Mouse (Mus musculus): ENCODE data around the gene C2cd4c. TPM values are rescaled to one million over a fixed set of nuclear protein-coding genes. Genes with fewer than 3 reads are reported as not detected.

C2cd4c gene
- polyA plus RNA-seq, 1 experiment from 2014 or later, result 0.70 TPM

- WGBS, result 13% methylated on average over 8 of the region's 8 CpGs
- Histone ChIP-seq H3K9me3 (ENCODE audit: control insufficient read depth, low read length) (no peaks in the 10 kb centered on the region), H3K4me2 (ENCODE audit: low read length) (no peak overlapping the region), H3K4me3 (ENCODE audit: low read length) (no peak overlapping the region), H3K27ac (ENCODE audit: low read depth, low read length) (no peak overlapping the region), H3K36me3 (ENCODE audit: control insufficient read depth, insufficient read depth, low read length) (no peaks in the 10 kb centered on the region), H3K9ac (ENCODE audit: low read depth, low read length) (no peak overlapping the region; the same call in 1 of the 2 replicates), H3K4me1 (ENCODE audit: control insufficient read depth, insufficient read depth, low read depth, low read length) (peaks cover 28% of the 10 kb centered on the region), H3K27me3 (replicated peaks; ENCODE audit: control insufficient read depth, insufficient read depth, low read length) (peaks cover 11% of the 10 kb centered on the region)
- ATAC-seq, result no peak
These were observed 2.0 kb upstream of the C2cd4c start for GRCm38 (mm10) chr10:79615860-79616259.

GRCm38 (mm10) chr10:79614305-79614643 is 449 bp upstream of the C2cd4c start:
- Histone ChIP-seq H3K4me2 (ENCODE audit: low read length) (peak overlapping the region; percentile 99), H3K27ac (ENCODE audit: low read depth, low read length) (no peak overlapping the region), H3K4me3 (ENCODE audit: low read length) (peak overlapping the region; percentile 69), H3K4me1 (ENCODE audit: control insufficient read depth, insufficient read depth, low read depth, low read length) (peaks cover 28% of the 10 kb centered on the region), H3K9me3 (ENCODE audit: control insufficient read depth, low read length) (no peaks in the 10 kb centered on the region), H3K27me3 (replicated peaks; ENCODE audit: control insufficient read depth, insufficient read depth, low read length) (peaks cover 11% of the 10 kb centered on the region), H3K9ac (ENCODE audit: low read depth, low read length) (no peak overlapping the region), H3K36me3 (ENCODE audit: control insufficient read depth, insufficient read depth, low read length) (no peaks in the 10 kb centered on the region)
- WGBS, result 82% methylated on average over 1 of the region's 1 CpGs
- ATAC-seq, result no peak

- peaks cover 28% of the 10 kb centered on the region for H3K4me1 ChIP-seq (ENCODE audit: control insufficient read depth, insufficient read depth, low read depth, low read length)
- WGBS, result 9% methylated on average over 48 of the region's 51 CpGs
- no peaks in the 10 kb centered on the region for H3K36me3 ChIP-seq (ENCODE audit: control insufficient read depth, insufficient read depth, low read length)
- peak overlapping the region; percentile 99 for H3K4me2 ChIP-seq (ENCODE audit: low read length)
- H3K27me3 ChIP-seq (replicated peaks; ENCODE audit: control insufficient read depth, insufficient read depth, low read length), result peaks cover 11% of the 10 kb centered on the region
- H3K4me3 ChIP-seq (ENCODE audit: low read length), result peak overlapping the region; percentile 69
- peak overlapping the region; percentile 48 for H3K9ac ChIP-seq (ENCODE audit: low read depth, low read length)
- H3K27ac ChIP-seq (ENCODE audit: low read depth, low read length), result no peak overlapping the region
- peak; percentile 3; the same call in 1 of the 2 replicates for ATAC-seq
- H3K9me3 ChIP-seq (ENCODE audit: control insufficient read depth, low read length), result no peaks in the 10 kb centered on the region
These were observed 1.4 kb downstream of the C2cd4c start for GRCm38 (mm10) chr10:79612192-79613135.

- H3K27ac ChIP-seq (ENCODE audit: low read depth, low read length), result no peak overlapping the region
- H3K27me3 ChIP-seq (replicated peaks; ENCODE audit: control insufficient read depth, insufficient read depth, low read length), result peaks cover 11% of the 10 kb centered on the region
- no peak overlapping the region for H3K9ac ChIP-seq (ENCODE audit: low read depth, low read length)
- no peak overlapping the region for H3K4me3 ChIP-seq (ENCODE audit: low read length)
- H3K4me2 ChIP-seq (ENCODE audit: low read length), result no peak overlapping the region; the same call in 1 of the 2 replicates
- ATAC-seq, result no peak
- peaks cover 28% of the 10 kb centered on the region for H3K4me1 ChIP-seq (ENCODE audit: control insufficient read depth, insufficient read depth, low read depth, low read length)
- no peaks in the 10 kb centered on the region for H3K9me3 ChIP-seq (ENCODE audit: control insufficient read depth, low read length)
- WGBS, result 19% methylated on average over 5 of the region's 5 CpGs
- H3K36me3 ChIP-seq (ENCODE audit: control insufficient read depth, insufficient read depth, low read length), result no peaks in the 10 kb centered on the region
These were observed 2.5 kb downstream of the C2cd4c start for GRCm38 (mm10) chr10:79611296-79611695.

GRCm38 (mm10) chr10:79609276-79609675 is 4.5 kb downstream of the C2cd4c start:
- no peak for ATAC-seq
- peaks cover 11% of the 10 kb centered on the region for H3K27me3 ChIP-seq (replicated peaks; ENCODE audit: control insufficient read depth, insufficient read depth, low read length)

GRCm38 (mm10) chr10:79607892-79608291 is 5.9 kb downstream of the C2cd4c start:
- H3K27me3 ChIP-seq (replicated peaks; ENCODE audit: control insufficient read depth, insufficient read depth, low read length), result peaks cover 8% of the 10 kb centered on the region
- no peak overlapping the region for H3K4me2 ChIP-seq (ENCODE audit: low read length)
- no peak overlapping the region for H3K27ac ChIP-seq (ENCODE audit: low read depth, low read length)
- ATAC-seq, result no peak
- H3K9me3 ChIP-seq (ENCODE audit: control insufficient read depth, low read length), result no peaks in the 10 kb centered on the region
- no peak overlapping the region for H3K9ac ChIP-seq (ENCODE audit: low read depth, low read length)
- H3K36me3 ChIP-seq (ENCODE audit: control insufficient read depth, insufficient read depth, low read length), result no peaks in the 10 kb centered on the region
- H3K4me1 ChIP-seq (ENCODE audit: control insufficient read depth, insufficient read depth, low read depth, low read length), result peaks cover 19% of the 10 kb centered on the region
- no peak overlapping the region for H3K4me3 ChIP-seq (ENCODE audit: low read length)
- 33% methylated on average over 2 of the region's 2 CpGs for WGBS

More at GRCm38 (mm10) chr10:79609276-79609675, 4.5 kb downstream of the C2cd4c start:
- Histone ChIP-seq H3K9me3 (ENCODE audit: control insufficient read depth, low read length) (no peaks in the 10 kb centered on the region), H3K9ac (ENCODE audit: low read depth, low read length) (no peak overlapping the region), H3K4me3 (ENCODE audit: low read length) (no peak overlapping the region), H3K4me2 (ENCODE audit: low read length) (no peak overlapping the region), H3K4me1 (ENCODE audit: control insufficient read depth, insufficient read depth, low read depth, low read length) (peaks cover 28% of the 10 kb centered on the region), H3K27ac (ENCODE audit: low read depth, low read length) (no peak overlapping the region), H3K36me3 (ENCODE audit: control insufficient read depth, insufficient read depth, low read length) (no peaks in the 10 kb centered on the region)
- WGBS, result 76% methylated on average over 3 of the region's 3 CpGs

- no peak overlapping the region for H3K4me2 ChIP-seq (ENCODE audit: low read length)
- no peak overlapping the region for H3K9ac ChIP-seq (ENCODE audit: low read depth, low read length)
- H3K9me3 ChIP-seq (ENCODE audit: control insufficient read depth, low read length), result no peaks in the 10 kb centered on the region
- peaks cover 6% of the 10 kb centered on the region; the same call in 1 of the 2 replicates for H3K4me1 ChIP-seq (ENCODE audit: control insufficient read depth, insufficient read depth, low read depth, low read length)
- H3K27me3 ChIP-seq (replicated peaks; ENCODE audit: control insufficient read depth, insufficient read depth, low read length), result no peaks in the 10 kb centered on the region
- no peak overlapping the region for H3K4me3 ChIP-seq (ENCODE audit: low read length)
- 49% methylated on average over 4 of the region's 4 CpGs for WGBS
- no peaks in the 10 kb centered on the region for H3K36me3 ChIP-seq (ENCODE audit: control insufficient read depth, insufficient read depth, low read length)
- no peak overlapping the region for H3K27ac ChIP-seq (ENCODE audit: low read depth, low read length)
- ATAC-seq, result peak; percentile 55
These were observed 7.3 kb downstream of the C2cd4c start for GRCm38 (mm10) chr10:79606537-79606936.

- ATAC-seq, result no peak
- WGBS, result 79% methylated on average over 4 of the region's 4 CpGs
- Histone ChIP-seq H3K27ac (ENCODE audit: low read depth, low read length) (no peak overlapping the region), H3K9ac (ENCODE audit: low read depth, low read length) (no peak overlapping the region), H3K4me2 (ENCODE audit: low read length) (no peak overlapping the region), H3K4me3 (ENCODE audit: low read length) (no peak overlapping the region), H3K9me3 (ENCODE audit: control insufficient read depth, low read length) (no peaks in the 10 kb centered on the region), H3K36me3 (ENCODE audit: control insufficient read depth, insufficient read depth, low read length) (no peaks in the 10 kb centered on the region), H3K4me1 (ENCODE audit: control insufficient read depth, insufficient read depth, low read depth, low read length) (no peaks in the 10 kb centered on the region), H3K27me3 (replicated peaks; ENCODE audit: control insufficient read depth, insufficient read depth, low read length) (peaks cover 3% of the 10 kb centered on the region)
These were observed 15.9 kb downstream of the C2cd4c start for GRCm38 (mm10) chr10:79597936-79598230.

- Histone ChIP-seq H3K4me3 (ENCODE audit: low read length) (no peak overlapping the region), H3K4me1 (ENCODE audit: control insufficient read depth, insufficient read depth, low read depth, low read length) (no peaks in the 10 kb centered on the region), H3K4me2 (ENCODE audit: low read length) (no peak overlapping the region), H3K9ac (ENCODE audit: low read depth, low read length) (no peak overlapping the region), H3K36me3 (ENCODE audit: control insufficient read depth, insufficient read depth, low read length) (no peaks in the 10 kb centered on the region), H3K9me3 (ENCODE audit: control insufficient read depth, low read length) (no peaks in the 10 kb centered on the region; the same call in 1 of the 2 replicates), H3K27ac (ENCODE audit: low read depth, low read length) (no peak overlapping the region), H3K27me3 (replicated peaks; ENCODE audit: control insufficient read depth, insufficient read depth, low read length) (peaks cover 3% of the 10 kb centered on the region)
- 37% methylated on average over 13 of the region's 13 CpGs for WGBS
- ATAC-seq, result 0 out of 2 replicates have a peak, but pooled peaks have one; percentile 40
These were observed 16.5 kb downstream of the C2cd4c start for GRCm38 (mm10) chr10:79597051-79597935.
